Mouse (Mus musculus): ENCODE measurements around the gene Wdr89.

Wdr89 gene

GRCm38 (mm10) chr12:75668221-75668620, 1.1 kb downstream of the Wdr89 start:
- no peak for DNase-seq

DNA sequence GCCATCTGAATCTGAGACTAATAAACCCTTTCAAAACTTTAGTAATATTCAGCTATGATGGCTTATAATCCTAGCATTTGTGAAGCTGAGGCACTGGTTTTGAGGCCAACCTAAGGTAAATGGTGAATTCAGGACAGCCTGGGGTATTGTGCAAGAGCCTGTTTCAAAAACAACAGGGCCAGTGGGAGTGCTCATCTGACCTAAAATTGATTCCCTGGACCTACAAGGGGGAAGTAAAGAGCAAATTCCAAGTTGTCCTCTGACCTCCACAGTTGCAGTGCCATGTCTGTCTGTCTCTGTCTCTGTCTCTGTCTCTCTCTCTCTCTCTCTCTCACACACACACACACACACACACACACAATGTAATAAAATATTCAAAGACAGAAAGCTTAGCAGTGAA, 2.4 kb downstream of the Wdr89 start:
- no peak for DNase-seq

DNA sequence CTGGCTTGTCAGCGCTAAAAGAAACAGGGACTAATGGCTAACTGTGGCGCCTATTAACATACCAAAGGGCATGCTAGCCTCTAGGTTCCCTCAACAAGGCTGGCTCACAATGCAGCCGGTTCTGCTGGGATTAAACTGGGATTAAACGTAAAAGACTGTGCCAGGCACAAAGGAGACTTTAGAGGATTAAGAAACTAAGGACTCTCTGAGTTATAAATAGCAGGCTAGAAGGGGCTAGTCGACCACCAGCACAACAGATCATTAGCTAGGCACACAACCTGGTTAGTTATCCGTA, 4.9 kb downstream of the Wdr89 start:
- peak; percentile 32 for DNase-seq

- DNase-seq: peak; percentile 48
These were observed 5.5 kb downstream of the Wdr89 start for GRCm38 (mm10) chr12:75663646-75664515.

GRCm38 (mm10) chr12:75662376-75662775, 7.0 kb downstream of the Wdr89 start:
- no peak for DNase-seq

- no peak for DNase-seq
These were observed 10.9 kb downstream of the Wdr89 start for GRCm38 (mm10) chr12:75658403-75658802.

- DNase-seq: peak; percentile 62
These were observed 12.8 kb downstream of the Wdr89 start for GRCm38 (mm10) chr12:75656580-75656979.

- no peak for DNase-seq
These were observed 15.0 kb downstream of the Wdr89 start for GRCm38 (mm10) chr12:75654247-75654801.

DNA sequence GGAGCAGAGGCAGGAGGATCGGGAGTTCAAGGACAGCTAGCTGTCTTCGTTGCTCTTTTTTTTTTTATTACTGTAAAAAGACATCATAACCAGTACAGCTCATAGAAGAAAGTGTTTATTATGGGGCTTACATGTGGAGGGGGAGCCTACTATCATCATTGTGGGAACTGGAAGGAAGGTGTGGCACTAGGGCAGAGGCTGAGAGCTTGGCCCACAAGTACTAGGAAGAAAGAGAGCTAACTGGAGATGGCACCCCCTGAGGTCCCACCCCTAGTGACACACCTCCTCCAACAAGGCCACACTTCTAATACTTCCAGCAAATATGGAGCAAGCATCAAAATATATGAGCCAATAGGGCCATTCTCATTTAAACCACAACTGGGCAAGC, 19.6 kb downstream of the Wdr89 start:
- no peak for DNase-seq

GRCm38 (mm10) chr12:75649058-75649705, 20.2 kb downstream of the Wdr89 start:
- DNase-seq: no peak

- DNase-seq: no peak
These were observed 21.1 kb downstream of the Wdr89 start for GRCm38 (mm10) chr12:75648281-75648680.

DNA sequence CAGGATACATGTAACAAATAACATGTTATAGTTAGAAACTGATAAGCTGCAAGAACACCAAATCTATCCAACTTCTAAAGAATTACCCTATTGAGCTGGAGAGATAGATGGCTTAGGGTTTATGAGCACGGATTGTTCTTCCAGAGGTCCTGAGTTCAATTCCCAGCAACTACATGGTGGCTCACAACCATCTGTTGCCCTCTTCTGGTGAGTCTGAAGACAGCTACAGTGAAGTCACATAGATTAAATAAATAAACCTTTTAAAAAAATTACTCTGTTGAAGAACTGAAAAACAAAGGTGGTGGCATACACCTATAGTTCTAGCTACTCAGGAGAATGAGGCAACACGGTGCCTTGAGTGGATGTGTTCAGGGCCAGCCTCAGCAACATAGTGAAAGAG, 21.7 kb downstream of the Wdr89 start:
- no peak for DNase-seq

GRCm38 (mm10) chr12:75645780-75646179, 23.6 kb downstream of the Wdr89 start:
- no peak for DNase-seq

DNA sequence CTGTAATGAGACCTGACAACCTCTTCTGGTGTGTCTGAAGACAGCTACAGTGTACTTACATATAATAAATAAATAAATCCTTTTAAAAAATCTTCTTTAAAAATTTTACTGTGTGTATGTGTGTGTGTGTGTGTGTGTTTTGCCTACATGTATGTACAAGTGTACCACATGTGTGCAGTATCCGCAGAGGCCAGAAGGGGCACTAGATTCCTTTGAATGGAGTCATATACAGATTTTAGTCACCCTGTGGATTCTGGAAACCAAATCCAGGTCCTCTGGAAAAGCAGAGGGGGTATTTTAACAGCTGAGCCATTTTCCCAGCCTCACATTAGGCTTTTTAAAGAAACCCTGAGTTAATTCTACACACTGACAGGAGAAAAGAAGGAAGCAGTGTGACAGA, 27.6 kb downstream of the Wdr89 start:
- no peak for DNase-seq

GRCm38 (mm10) chr12:75638345-75638744, 31.0 kb downstream of the Wdr89 start:
- DNase-seq: no peak

- no peak for DNase-seq
These were observed 32.2 kb downstream of the Wdr89 start for GRCm38 (mm10) chr12:75637103-75637502.

DNA sequence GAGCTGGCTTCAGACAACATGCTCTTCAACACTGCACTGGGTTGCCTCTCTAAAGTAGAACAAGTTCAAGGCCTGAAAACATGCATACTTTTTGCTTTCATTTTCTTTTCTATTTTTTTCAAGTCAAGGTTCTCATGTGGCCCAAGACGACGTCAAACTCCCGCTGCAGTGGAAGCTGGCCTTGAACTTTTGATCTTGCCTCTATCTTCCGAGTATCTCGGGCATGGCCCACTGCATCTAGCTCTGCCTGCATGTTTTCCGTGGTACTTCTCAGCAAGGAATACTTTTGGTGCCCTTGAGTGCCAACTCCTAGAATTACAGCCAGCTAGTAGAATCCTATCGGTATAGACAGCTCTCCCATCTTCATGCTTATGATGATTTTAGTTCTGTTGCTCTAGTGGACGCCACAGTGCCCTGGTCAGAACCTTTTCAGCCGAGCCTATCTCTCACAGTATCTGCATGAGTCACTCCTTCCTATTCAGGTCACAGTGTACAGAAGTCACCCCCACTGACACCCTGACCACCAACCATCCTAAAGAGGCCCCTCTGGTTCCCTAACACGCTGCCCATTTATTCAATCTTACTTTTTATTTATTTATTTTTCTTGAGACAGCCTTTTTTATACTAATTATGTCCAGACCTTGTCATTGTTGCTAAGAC, 33.4 kb downstream of the Wdr89 start:
- DNase-seq: no peak

- DNase-seq: no peak
These were observed 39.7 kb downstream of the Wdr89 start for GRCm38 (mm10) chr12:75629618-75630017.

GRCm38 (mm10) chr12:75623292-75623691, 46.0 kb downstream of the Wdr89 start:
- DNase-seq: no peak

GRCm38 (mm10) chr12:75622835-75623234, 46.5 kb downstream of the Wdr89 start:
- DNase-seq: no peak

- DNase-seq: no peak
These were observed 52.5 kb downstream of the Wdr89 start for GRCm38 (mm10) chr12:75616841-75617240.

DNA sequence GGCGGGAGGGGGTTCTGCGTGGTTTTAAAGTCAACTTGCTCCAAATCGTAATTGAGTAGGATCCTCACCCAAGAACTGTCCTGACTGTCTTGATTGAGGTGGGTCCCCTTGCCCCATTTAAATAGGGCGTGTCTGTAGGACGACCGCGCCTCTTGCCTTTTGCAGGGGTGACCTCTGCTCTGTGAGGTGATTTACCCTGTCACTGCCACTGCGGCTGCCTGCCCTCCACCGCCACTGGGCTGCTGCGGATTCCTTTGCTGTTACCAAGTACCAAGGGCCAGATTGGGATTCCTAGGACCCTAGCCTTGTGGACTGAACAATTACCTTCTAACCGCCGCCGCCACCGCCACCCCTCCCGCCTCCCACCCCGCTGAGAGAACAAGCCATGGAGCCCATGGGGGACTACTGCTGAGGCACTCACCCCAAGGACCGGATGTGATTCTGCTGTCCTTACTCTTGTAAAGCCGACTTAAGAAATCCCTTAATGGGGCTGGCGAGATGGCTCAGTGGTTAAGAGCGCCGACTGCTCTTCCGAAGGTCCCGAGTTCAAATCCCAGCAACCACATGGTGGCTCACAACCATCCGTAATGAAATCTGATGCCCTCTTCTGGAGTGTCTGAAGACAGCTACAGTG, 53.1 kb downstream of the Wdr89 start:
- DNase-seq: peak; percentile 44

- peak; percentile 34 for DNase-seq
These were observed 53.8 kb downstream of the Wdr89 start for GRCm38 (mm10) chr12:75615556-75615955.
